Mouse (Mus musculus): ENCODE measurements at regions not wholly inside any gene's neighbourhood (a gene's known extent, or its start where the extent isn't known, plus 50 kb on each side); places are given as distances from the start of the nearest gene placed in this dataset.

DNA sequence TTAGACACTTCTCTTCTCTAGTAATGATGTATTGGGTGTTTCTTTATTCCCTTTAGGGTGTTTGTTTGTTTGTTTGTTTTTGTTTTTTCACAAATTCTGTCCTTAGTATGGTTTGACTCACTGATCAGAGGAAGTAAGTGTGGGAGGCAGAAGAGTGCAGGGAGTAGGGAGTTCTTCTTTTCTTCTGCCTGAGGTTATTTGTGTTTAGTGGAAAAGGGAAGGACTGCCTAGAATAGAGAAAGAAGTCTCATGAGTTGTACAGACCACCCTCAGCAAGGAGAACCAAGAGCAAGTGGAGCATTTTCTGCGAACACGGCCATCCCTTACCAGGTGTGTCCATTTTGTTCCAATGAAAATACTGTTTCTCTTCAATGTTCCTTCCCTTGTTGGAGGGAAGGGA lies 253.9 kb downstream of the Ptprc start:
- TF ChIP-seq CTCF (conservative IDR thresholded peaks at IDR 0.05 in 1 of 2, IDR thresholded peaks at IDR 0.05 in 1 of 2; ENCODE audit: low read depth in 2 of 2, low read length in 2 of 2) (no peak), USF1 (IDR thresholded peaks at IDR 0.05; ENCODE audit: low read depth, low read length) (no peak), EP300 (IDR thresholded peaks at IDR 0.05; ENCODE audit: low read length) (no peak; the same call in 1 of the 2 replicates), ZC3H11A (IDR thresholded peaks at IDR 0.05; ENCODE audit: low read depth, low read length) (no peak), POLR2AphosphoS2 (IDR thresholded peaks at IDR 0.05; ENCODE audit: low read depth, low read length) (no peak), MAFK (IDR thresholded peaks at IDR 0.05; ENCODE audit: insufficient replicate concordance, low read length) (no peak)
